Mouse (Mus musculus) R1 (cell line): ENCODE data around the gene Tns3.

Source experiments
- DNase-seq: peaks from one replicate; pipeline ENCODE4 v3.0.0-alpha.2; 2018; ENCODE audit warnings: low read depth, low spot score

The Tns3 gene

GRCm38 (mm10) chr11:8680650-8681049, 16.3 kb upstream of the Tns3 start:
- DNase-seq: no peak

GRCm38 (mm10) chr11:8679221-8679620, 14.9 kb upstream of the Tns3 start:
- no peak for DNase-seq

- DNase-seq: no peak
These were observed 14.1 kb upstream of the Tns3 start for GRCm38 (mm10) chr11:8678260-8678995.

- DNase-seq: no peak
These were observed 11.6 kb upstream of the Tns3 start for GRCm38 (mm10) chr11:8675701-8676474.

- no peak for DNase-seq
These were observed 10.3 kb upstream of the Tns3 start for GRCm38 (mm10) chr11:8674549-8675149.

- peak; percentile 93 for DNase-seq
These were observed 7.4 kb upstream of the Tns3 start for GRCm38 (mm10) chr11:8671698-8672097.

- no peak for DNase-seq
These were observed 4.8 kb upstream of the Tns3 start for GRCm38 (mm10) chr11:8669138-8669537.

- peak; percentile 40 for DNase-seq
These were observed 462 bp upstream of the Tns3 start for GRCm38 (mm10) chr11:8664797-8665196.

- DNase-seq: peak; percentile 82
These were observed 617 bp downstream of the Tns3 start for GRCm38 (mm10) chr11:8663444-8664392.

- no peak for DNase-seq
These were observed 1.5 kb downstream of the Tns3 start for GRCm38 (mm10) chr11:8662706-8663429.

- DNase-seq: no peak
These were observed 3.4 kb downstream of the Tns3 start for GRCm38 (mm10) chr11:8660951-8661350.

GRCm38 (mm10) chr11:8659851-8660250, 4.5 kb downstream of the Tns3 start:
- no peak for DNase-seq

- peak; percentile 57 for DNase-seq
These were observed 5.3 kb downstream of the Tns3 start for GRCm38 (mm10) chr11:8659061-8659460.

- no peak for DNase-seq
These were observed 6.8 kb downstream of the Tns3 start for GRCm38 (mm10) chr11:8657493-8657892.

- no peak for DNase-seq
These were observed 7.6 kb downstream of the Tns3 start for GRCm38 (mm10) chr11:8656448-8657393.

GRCm38 (mm10) chr11:8653800-8654295, 10.5 kb downstream of the Tns3 start:
- DNase-seq: peak; percentile 74

GRCm38 (mm10) chr11:8652792-8653645, 11.3 kb downstream of the Tns3 start:
- DNase-seq: peak; percentile 83

GRCm38 (mm10) chr11:8652116-8652714, 12.1 kb downstream of the Tns3 start:
- no peak for DNase-seq
